8 mouse cellular contexts compared by ENCODE assay signal in the genomic region with DNA sequence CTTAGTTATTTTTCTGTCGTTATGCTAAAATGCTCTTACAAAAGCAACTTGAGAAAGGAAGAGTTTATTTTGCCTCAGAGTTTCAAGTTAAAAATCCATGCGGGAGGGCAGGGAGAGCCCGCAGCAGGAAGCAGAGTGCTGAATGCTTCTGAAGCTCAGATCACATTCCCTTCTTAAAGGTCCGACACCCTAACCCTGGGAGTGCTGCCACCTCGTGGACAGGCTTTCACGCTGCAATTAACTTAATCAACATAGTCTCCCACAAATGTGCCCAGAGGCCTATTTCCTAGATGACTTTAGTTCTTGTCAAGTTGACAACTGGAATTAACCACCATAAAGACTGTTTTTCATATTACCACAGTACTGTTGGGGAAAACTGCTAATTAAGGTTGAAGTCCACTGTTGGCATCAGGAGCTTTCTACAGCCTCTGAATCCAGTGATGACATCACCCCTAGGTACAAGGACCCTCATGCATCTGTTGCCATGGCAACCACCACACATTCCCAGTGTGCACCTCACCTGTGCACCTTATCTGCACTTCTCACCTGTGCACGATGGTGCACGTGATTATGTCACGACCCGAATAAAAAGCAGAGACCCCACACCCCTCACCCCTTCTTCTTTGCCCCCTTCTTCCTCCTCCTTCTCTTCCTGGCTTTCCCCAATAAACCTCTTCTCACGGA. TPM values are rescaled to one million over a fixed set of nuclear protein-coding genes. Genes with fewer than 3 reads are reported as not detected.
DNase-seq lines count a peak whose midpoint lies in the region; ATAC-seq and TF ChIP-seq lines count a peak whose summit lies in the region.

No protein-coding gene starts in this region.

- no peak overlapping the region for H3K4me3 ChIP-seq in hindbrain, embryonic 16.5 days (ENCODE audit: low read length)
- no peak overlapping the region for H3K4me3 ChIP-seq in liver, embryonic 14.5 days (ENCODE audit: insufficient read depth in 1 of 2, low read depth in 2 of 2, low read length in 2 of 2)

- no peaks in the 10 kb centered on the region for H3K9me3 ChIP-seq in hindbrain, embryonic 16.5 days (ENCODE audit: control insufficient read depth, low read length)
- H3K9me3 ChIP-seq in liver, embryonic 14.5 days (ENCODE audit: control insufficient read depth, low read length) = no peaks in the 10 kb centered on the region

- no peak overlapping the region for H3K4me2 ChIP-seq in hindbrain, embryonic 16.5 days (ENCODE audit: low read length)
- H3K4me2 ChIP-seq in liver, embryonic 14.5 days (ENCODE audit: low read depth) = no peak overlapping the region

- peak; percentile 20 to 58 for DNase-seq in right cerebral cortex, adult 2 months (ENCODE audit: low spot score in 2 of 2)
- DNase-seq in right cerebral cortex, postnatal 25 days = no peak
- DNase-seq in adipocyte (ENCODE audit: low spot score) = peak; percentile 74
- DNase-seq in embryo, embryonic 11.5 days (ENCODE audit: low read depth, low spot score) = peak; percentile 58
- DNase-seq in liver, embryonic 14.5 days (ENCODE audit: low read depth in 3 of 3, low spot score in 3 of 3) = peak; percentile 50 to 59 (median 53)
- peak; percentile 50 for DNase-seq in retina, postnatal 7 days (ENCODE audit: low read depth, low spot score)
- peak; percentile 41 to 69 for DNase-seq in urinary bladder, postnatal 4 days (ENCODE audit: low spot score in 2 of 2)

- no peak overlapping the region for H3K27ac ChIP-seq in hindbrain, embryonic 16.5 days (ENCODE audit: low read depth, low read length)
- H3K27ac ChIP-seq in liver, embryonic 14.5 days = no peak overlapping the region

- 36% methylated on average over 11 of the region's 11 CpGs for WGBS in hindbrain, embryonic 16.5 days
- 25% methylated on average over 11 of the region's 11 CpGs for WGBS in liver, embryonic 14.5 days (ENCODE audit: insufficient replicate concordance)

- no peaks in the 10 kb centered on the region; the same call in 1 of the 2 replicates for H3K27me3 ChIP-seq in hindbrain, embryonic 16.5 days (replicated peaks; ENCODE audit: control insufficient read depth, insufficient read depth, low read length)
- H3K27me3 ChIP-seq in liver, embryonic 14.5 days (ENCODE audit: control insufficient read depth, insufficient read depth, low read length) = peaks cover 11% of the 10 kb centered on the region

- 0 out of 2 replicates have a peak, but pooled peaks have one; percentile 40 for ATAC-seq in hindbrain, embryonic 16.5 days
- no peak for ATAC-seq in liver, embryonic 14.5 days (ENCODE audit: insufficient read depth)

- H3K36me3 ChIP-seq in hindbrain, embryonic 16.5 days (ENCODE audit: control insufficient read depth, insufficient read depth, low read length) = no peaks in the 10 kb centered on the region
- no peaks in the 10 kb centered on the region for H3K36me3 ChIP-seq in liver, embryonic 14.5 days (replicated peaks; ENCODE audit: control insufficient read depth, insufficient read depth, low read depth)

- no peak for TF ChIP-seq EP300 in liver, embryonic 14.5 days (IDR thresholded peaks at IDR 0.05; ENCODE audit: low read depth)

- H3K9ac ChIP-seq in hindbrain, embryonic 16.5 days (ENCODE audit: low read depth, low read length) = no peak overlapping the region
- no peak overlapping the region for H3K9ac ChIP-seq in liver, embryonic 14.5 days (replicated peaks)

- peak; percentile 84 for TF ChIP-seq CTCF in liver, embryonic 14.5 days (IDR thresholded peaks at IDR 0.05; ENCODE audit: low read depth)

- no peaks in the 10 kb centered on the region for H3K4me1 ChIP-seq in hindbrain, embryonic 16.5 days (ENCODE audit: control insufficient read depth, insufficient read depth, low read depth, low read length)
- no peaks in the 10 kb centered on the region for H3K4me1 ChIP-seq in liver, embryonic 14.5 days (replicated peaks; ENCODE audit: control insufficient read depth in 2 of 2, insufficient read depth in 2 of 2, low read length in 1 of 2)

RNA-seq across cellular contexts. Expression of gene Tomm7, which starts 17.5 kb away (rescaled TPM):
- polyA plus RNA-seq in hindbrain, embryonic 16.5 days (2015; fragmentation: Nextera tagmentation; extraction: Ambion mirVana) = 75.0 and 76.7 TPM in 2 replicates
- polyA plus RNA-seq in liver, embryonic 14.5 days (2012; rRNA removed) = 29.0 and 58.7 TPM in 2 replicates
- 82.8 and 85.6 TPM in 2 replicates for polyA plus RNA-seq in liver, embryonic 14.5 days (2014; fragmentation: Nextera tagmentation; extraction: Ambion mirVana)

RNA-seq across cellular contexts. Expression of gene Rint1, which starts 39.0 kb away (rescaled TPM):
- 25.7 and 28.1 TPM in 2 replicates for polyA plus RNA-seq in hindbrain, embryonic 16.5 days (2015; fragmentation: Nextera tagmentation; extraction: Ambion mirVana)
- polyA plus RNA-seq in liver, embryonic 14.5 days (2012; rRNA removed) = 11.3 and 14.2 TPM in 2 replicates
- polyA plus RNA-seq in liver, embryonic 14.5 days (2014; fragmentation: Nextera tagmentation; extraction: Ambion mirVana) = 12.6 and 16.4 TPM in 2 replicates

RNA-seq across cellular contexts. Expression of gene Pus7, which starts 43.0 kb away (rescaled TPM):
- 17.2 and 17.9 TPM in 2 replicates for polyA plus RNA-seq in hindbrain, embryonic 16.5 days (2015; fragmentation: Nextera tagmentation; extraction: Ambion mirVana)
- 6.2 and 10.8 TPM in 2 replicates for polyA plus RNA-seq in liver, embryonic 14.5 days (2012; rRNA removed)
- 10.8 and 12.6 TPM in 2 replicates for polyA plus RNA-seq in liver, embryonic 14.5 days (2014; fragmentation: Nextera tagmentation; extraction: Ambion mirVana)
